Mouse (Mus musculus): Measurements from ENCODE around the gene Nrxn3. TPM values are rescaled to one million over a fixed set of nuclear protein-coding genes. Genes with fewer than 3 reads are reported as not detected.
A peak's percentile ranks its signal among the peaks of the same experiment; 100 is the strongest.

Gene Nrxn3
- polyA plus RNA-seq, 1 experiment from 2014 or later = 29.2 TPM

GRCm38 (mm10) chr12:90197994-90198393 is 1475.3 kb downstream of the Nrxn3 start:
- no peaks in the 10 kb centered on the region for H3K4me1 ChIP-seq (ENCODE audit: control insufficient read depth, insufficient read depth, low read length)
- ATAC-seq (ENCODE audit: insufficient read depth, low FRiP score, low TSS enrichment) (no peak), DNase-seq (ENCODE audit: low spot score) (no peak)
- WGBS = 91% methylated on average over 3 of the region's 3 CpGs
- no peaks in the 10 kb centered on the region for H3K27me3 ChIP-seq (ENCODE audit: control insufficient read depth, insufficient read depth, low read length)
- H3K4me3 ChIP-seq (ENCODE audit: low read depth, low read length) = no peak overlapping the region
- no peaks in the 10 kb centered on the region for H3K9me3 ChIP-seq (ENCODE audit: control insufficient read depth, low read length)
- H3K27ac ChIP-seq (ENCODE audit: low read depth, low read length) = no peak overlapping the region
- no peak overlapping the region for H3K9ac ChIP-seq (ENCODE audit: low read length)
- no peaks in the 10 kb centered on the region for H3K36me3 ChIP-seq (ENCODE audit: control insufficient read depth, insufficient read depth, low read length)
- no peak overlapping the region for H3K4me2 ChIP-seq (ENCODE audit: low read depth)

GRCm38 (mm10) chr12:90202501-90202900 is 1479.8 kb downstream of the Nrxn3 start:
- Histone ChIP-seq H3K27me3 (ENCODE audit: control insufficient read depth, insufficient read depth, low read length) (no peaks in the 10 kb centered on the region), H3K36me3 (ENCODE audit: control insufficient read depth, insufficient read depth, low read length) (no peaks in the 10 kb centered on the region), H3K4me3 (ENCODE audit: low read depth, low read length) (no peak overlapping the region), H3K9ac (ENCODE audit: low read length) (no peak overlapping the region), H3K4me1 (ENCODE audit: control insufficient read depth, insufficient read depth, low read length) (no peaks in the 10 kb centered on the region), H3K27ac (ENCODE audit: low read depth, low read length) (no peak overlapping the region), H3K9me3 (ENCODE audit: control insufficient read depth, low read length) (no peaks in the 10 kb centered on the region), H3K4me2 (ENCODE audit: low read depth) (no peak overlapping the region)
- WGBS = 89% methylated on average over 1 of the region's 1 CpGs
- DNase-seq (ENCODE audit: low spot score) (no peak), ATAC-seq (ENCODE audit: insufficient read depth, low FRiP score, low TSS enrichment) (no peak)

GRCm38 (mm10) chr12:90211410-90211809 is 1488.7 kb downstream of the Nrxn3 start:
- H3K9me3 ChIP-seq (ENCODE audit: control insufficient read depth, low read length) = no peaks in the 10 kb centered on the region

GRCm38 (mm10) chr12:90217060-90217459 is 1494.4 kb downstream of the Nrxn3 start:
- Histone ChIP-seq H3K27ac (ENCODE audit: low read depth, low read length) (no peak overlapping the region), H3K4me3 (ENCODE audit: low read depth, low read length) (no peak overlapping the region), H3K36me3 (ENCODE audit: control insufficient read depth, insufficient read depth, low read length) (no peaks in the 10 kb centered on the region), H3K4me1 (ENCODE audit: control insufficient read depth, insufficient read depth, low read length) (no peaks in the 10 kb centered on the region), H3K9me3 (ENCODE audit: control insufficient read depth, low read length) (no peaks in the 10 kb centered on the region), H3K9ac (ENCODE audit: low read length) (no peak overlapping the region), H3K27me3 (ENCODE audit: control insufficient read depth, insufficient read depth, low read length) (no peaks in the 10 kb centered on the region), H3K4me2 (ENCODE audit: low read depth) (no peak overlapping the region)
- no peak for DNase-seq (ENCODE audit: low spot score)
- WGBS = 90% methylated on average over 6 of the region's 6 CpGs
- ATAC-seq (ENCODE audit: insufficient read depth, low FRiP score, low TSS enrichment) = no peak

More at GRCm38 (mm10) chr12:90211410-90211809, 1488.7 kb downstream of the Nrxn3 start:
- H3K4me3 ChIP-seq (ENCODE audit: low read depth, low read length) = no peak overlapping the region
- 70% methylated on average over 2 of the region's 2 CpGs for WGBS
- no peaks in the 10 kb centered on the region for H3K27me3 ChIP-seq (ENCODE audit: control insufficient read depth, insufficient read depth, low read length)
- ATAC-seq (ENCODE audit: insufficient read depth, low FRiP score, low TSS enrichment) = no peak
- H3K4me1 ChIP-seq (ENCODE audit: control insufficient read depth, insufficient read depth, low read length) = no peaks in the 10 kb centered on the region
- no peak overlapping the region for H3K4me2 ChIP-seq (ENCODE audit: low read depth)
- no peaks in the 10 kb centered on the region for H3K36me3 ChIP-seq (ENCODE audit: control insufficient read depth, insufficient read depth, low read length)
- no peak overlapping the region for H3K27ac ChIP-seq (ENCODE audit: low read depth, low read length)
- DNase-seq (ENCODE audit: low spot score) = no peak
- no peak overlapping the region for H3K9ac ChIP-seq (ENCODE audit: low read length)

- H3K4me1 ChIP-seq (ENCODE audit: control insufficient read depth, insufficient read depth, low read length) = no peaks in the 10 kb centered on the region
- no peak overlapping the region for H3K9ac ChIP-seq (ENCODE audit: low read length)
- ATAC-seq (ENCODE audit: insufficient read depth, low FRiP score, low TSS enrichment) (no peak), DNase-seq (ENCODE audit: low spot score) (peak; percentile 19)
- 15% methylated on average over 2 of the region's 2 CpGs for WGBS
- no peak overlapping the region for H3K27ac ChIP-seq (ENCODE audit: low read depth, low read length)
- no peaks in the 10 kb centered on the region for H3K36me3 ChIP-seq (ENCODE audit: control insufficient read depth, insufficient read depth, low read length)
- H3K4me2 ChIP-seq (ENCODE audit: low read depth) = no peak overlapping the region
- H3K27me3 ChIP-seq (ENCODE audit: control insufficient read depth, insufficient read depth, low read length) = no peaks in the 10 kb centered on the region
- no peaks in the 10 kb centered on the region for H3K9me3 ChIP-seq (ENCODE audit: control insufficient read depth, low read length)
- H3K4me3 ChIP-seq (ENCODE audit: low read depth, low read length) = no peak overlapping the region
Observed at GRCm38 (mm10) chr12:90229062-90229461, 1506.4 kb downstream of the Nrxn3 start.

GRCm38 (mm10) chr12:90236093-90236492 is 1513.4 kb downstream of the Nrxn3 start:
- Histone ChIP-seq H3K36me3 (ENCODE audit: control insufficient read depth, insufficient read depth, low read length) (no peaks in the 10 kb centered on the region), H3K4me1 (ENCODE audit: control insufficient read depth, insufficient read depth, low read length) (no peaks in the 10 kb centered on the region), H3K9ac (ENCODE audit: low read length) (no peak overlapping the region), H3K9me3 (ENCODE audit: control insufficient read depth, low read length) (no peaks in the 10 kb centered on the region), H3K4me2 (ENCODE audit: low read depth) (no peak overlapping the region), H3K27me3 (ENCODE audit: control insufficient read depth, insufficient read depth, low read length) (no peaks in the 10 kb centered on the region), H3K27ac (ENCODE audit: low read depth, low read length) (no peak overlapping the region), H3K4me3 (ENCODE audit: low read depth, low read length) (no peak overlapping the region)
- 48% methylated on average over 5 of the region's 5 CpGs for WGBS
- DNase-seq (ENCODE audit: low spot score) = no peak
- ATAC-seq (ENCODE audit: insufficient read depth, low FRiP score, low TSS enrichment) = no peak

- ATAC-seq (ENCODE audit: insufficient read depth, low FRiP score, low TSS enrichment) = no peak
- no peaks in the 10 kb centered on the region for H3K9me3 ChIP-seq (ENCODE audit: control insufficient read depth, low read length)
- WGBS = 35% methylated on average over 4 of the region's 4 CpGs
Observed at GRCm38 (mm10) chr12:90260301-90260700, 1537.6 kb downstream of the Nrxn3 start.

GRCm38 (mm10) chr12:90268111-90268510 is 1545.4 kb downstream of the Nrxn3 start:
- WGBS = 82% methylated on average over 2 of the region's 2 CpGs

More at GRCm38 (mm10) chr12:90260301-90260700, 1537.6 kb downstream of the Nrxn3 start:
- Histone ChIP-seq H3K4me3 (ENCODE audit: low read depth, low read length) (no peak overlapping the region), H3K4me2 (ENCODE audit: low read depth) (no peak overlapping the region), H3K4me1 (ENCODE audit: control insufficient read depth, insufficient read depth, low read length) (no peaks in the 10 kb centered on the region), H3K27me3 (ENCODE audit: control insufficient read depth, insufficient read depth, low read length) (no peaks in the 10 kb centered on the region), H3K9ac (ENCODE audit: low read length) (no peak overlapping the region), H3K27ac (ENCODE audit: low read depth, low read length) (no peak overlapping the region), H3K36me3 (ENCODE audit: control insufficient read depth, insufficient read depth, low read length) (no peaks in the 10 kb centered on the region)
- no peak for DNase-seq (ENCODE audit: low spot score)

GRCm38 (mm10) chr12:90270763-90271379 is 1548.2 kb downstream of the Nrxn3 start:
- no peak overlapping the region for H3K9ac ChIP-seq (ENCODE audit: low read length)
- H3K4me3 ChIP-seq (ENCODE audit: low read depth, low read length) = no peak overlapping the region
- no peaks in the 10 kb centered on the region for H3K4me1 ChIP-seq (ENCODE audit: control insufficient read depth, insufficient read depth, low read length)
- no peaks in the 10 kb centered on the region for H3K36me3 ChIP-seq (ENCODE audit: control insufficient read depth, insufficient read depth, low read length)
- no peak for DNase-seq (ENCODE audit: low spot score)
- no peak overlapping the region for H3K27ac ChIP-seq (ENCODE audit: low read depth, low read length)
- H3K4me2 ChIP-seq (ENCODE audit: low read depth) = no peak overlapping the region
- H3K9me3 ChIP-seq (ENCODE audit: control insufficient read depth, low read length) = no peaks in the 10 kb centered on the region
- no peaks in the 10 kb centered on the region for H3K27me3 ChIP-seq (ENCODE audit: control insufficient read depth, insufficient read depth, low read length)
- no peak for ATAC-seq (ENCODE audit: insufficient read depth, low FRiP score, low TSS enrichment)

More at GRCm38 (mm10) chr12:90268111-90268510, 1545.4 kb downstream of the Nrxn3 start:
- no peak overlapping the region for H3K4me2 ChIP-seq (ENCODE audit: low read depth)
- no peaks in the 10 kb centered on the region for H3K36me3 ChIP-seq (ENCODE audit: control insufficient read depth, insufficient read depth, low read length)
- H3K9me3 ChIP-seq (ENCODE audit: control insufficient read depth, low read length) = no peaks in the 10 kb centered on the region
- H3K4me3 ChIP-seq (ENCODE audit: low read depth, low read length) = no peak overlapping the region
- no peaks in the 10 kb centered on the region for H3K27me3 ChIP-seq (ENCODE audit: control insufficient read depth, insufficient read depth, low read length)
- no peak for ATAC-seq (ENCODE audit: insufficient read depth, low FRiP score, low TSS enrichment)
- H3K4me1 ChIP-seq (ENCODE audit: control insufficient read depth, insufficient read depth, low read length) = no peaks in the 10 kb centered on the region
- H3K9ac ChIP-seq (ENCODE audit: low read length) = no peak overlapping the region
- no peak overlapping the region for H3K27ac ChIP-seq (ENCODE audit: low read depth, low read length)
- DNase-seq (ENCODE audit: low spot score) = no peak
